Mouse (Mus musculus) MEL (cell line): ENCODE measurements around the gene Cemip2. TPM values are rescaled to one million over a fixed set of nuclear protein-coding genes. Genes with fewer than 3 reads are reported as not detected.

ENCODE experiments used
- DNase-seq: peaks from one replicate; pipeline ENCODE4 v3.0.0; 2011; ENCODE audit warnings: low read depth, low spot score
- H3K27ac ChIP-seq: 2 replicates; pipeline ENCODE4 v1.5.1; 2012; ENCODE audit warnings: low read depth, mild to moderate bottlenecking, control low read depth, low read length, moderate library complexity; ENCODE audit not compliant: control insufficient read depth
- H3K27me3 ChIP-seq, 2 experiments: fragments of 150-350 bp in 1 of 2; sonication (generic) in 1 of 2; 2 replicates each; pipeline ENCODE4 v1.6.1; 2012; ENCODE audit warnings: low read length in 2 of 2, mild to moderate bottlenecking in 2 of 2, improper control_type of control experiment in 1 of 2, moderate library complexity in 1 of 2; ENCODE audit not compliant: insufficient read depth in 2 of 2, control insufficient read depth in 1 of 2
- H3K36me3 ChIP-seq, 2 experiments: 2 replicates each; pipeline ENCODE4 v1.6.1; 2012 to 2014; ENCODE audit warnings: low read length in 2 of 2, improper control_type of control experiment in 1 of 2, inconsistent platforms in 1 of 2, mild to moderate bottlenecking in 1 of 2; ENCODE audit not compliant: insufficient read depth in 2 of 2, control insufficient read depth in 1 of 2
- H3K4me1 ChIP-seq, 2 experiments: fragments of 150-350 bp in 1 of 2; sonication (generic) in 1 of 2; 2 replicates each; pipeline ENCODE4 v1.6.1; 2012; ENCODE audit warnings: low read length in 2 of 2, improper control_type of control experiment in 1 of 2, mild to moderate bottlenecking in 1 of 2; ENCODE audit not compliant: insufficient read depth in 2 of 2, control insufficient read depth in 1 of 2
- H3K4me3 ChIP-seq, 2 experiments: fragments of 150-350 bp in 1 of 2; sonication (generic) in 1 of 2; 2 replicates each; pipeline ENCODE4 v1.5.1; 2012; ENCODE audit warnings: low read depth in 2 of 2, low read length in 2 of 2, mild to moderate bottlenecking in 2 of 2, moderate library complexity in 2 of 2, control low read depth in 1 of 2, improper control_type of control experiment in 1 of 2; ENCODE audit not compliant: control insufficient read depth in 1 of 2, insufficient read depth in 1 of 2
- H3K79me2 ChIP-seq: 2 replicates; pipeline ENCODE4 v1.6.1; 2012; ENCODE audit warnings: mild to moderate bottlenecking, low read length, moderate library complexity; ENCODE audit not compliant: control insufficient read depth, poor library complexity, insufficient read depth
- H3K9ac ChIP-seq: 2 replicates; pipeline ENCODE4 v1.6.1; 2012; ENCODE audit warnings: low read depth, mild to moderate bottlenecking, control low read depth, low read length, moderate library complexity; ENCODE audit not compliant: control insufficient read depth, poor library complexity, severe bottlenecking
- H3K9me3 ChIP-seq: fragments of 150-350 bp; sonication (generic); replicated peaks from 2 replicates; pipeline ENCODE4 v1.6.1; 2012; ENCODE audit warnings: mild to moderate bottlenecking, low read length, improper control_type of control experiment, moderate library complexity; ENCODE audit not compliant: insufficient read depth
- BHLHE40 ChIP-seq: IDR thresholded peaks from 2 replicates; pipeline ENCODE4 v1.6.1; 2012; ENCODE audit warnings: low read depth, mild to moderate bottlenecking, inconsistent platforms, low read length, improper control_type of control experiment, borderline replicate concordance
- CHD1 ChIP-seq: IDR thresholded peaks from 2 replicates; pipeline ENCODE4 v1.6.1; 2012; ENCODE audit warnings: low read depth, mild to moderate bottlenecking, inconsistent platforms, low read length, improper control_type of control experiment
- CHD2 ChIP-seq: IDR thresholded peaks from 2 replicates; pipeline ENCODE4 v1.6.1; 2011; ENCODE audit warnings: low read length, improper control_type of control experiment
- EP300 ChIP-seq, 2 experiments: IDR thresholded peaks; 2 replicates each; pipeline ENCODE4 v1.6.1; 2011; ENCODE audit warnings: improper control_type of control experiment in 2 of 2, low read length in 2 of 2, low read depth in 1 of 2, mild to moderate bottlenecking in 1 of 2
- ETS1 ChIP-seq: IDR thresholded peaks from 2 replicates; pipeline ENCODE4 v1.6.1; 2012; ENCODE audit warnings: low read depth, mild to moderate bottlenecking, inconsistent platforms, low read length, improper control_type of control experiment, moderate library complexity
- GABPA ChIP-seq: IDR thresholded peaks from 2 replicates; pipeline ENCODE4 v1.6.1; 2012; ENCODE audit warnings: low read depth, mild to moderate bottlenecking, inconsistent platforms, low read length, improper control_type of control experiment, moderate library complexity
- GATA1 ChIP-seq: IDR thresholded peaks from 2 replicates; pipeline ENCODE4 v1.6.1; 2011; ENCODE audit warnings: low read depth, low read length, improper control_type of control experiment
- KAT2A ChIP-seq: conservative IDR thresholded peaks from 2 replicates; pipeline ENCODE4 v1.6.1; 2012; ENCODE audit warnings: low read depth, low read length, improper control_type of control experiment, inconsistent platforms
- MAFK ChIP-seq: IDR thresholded peaks from 2 replicates; pipeline ENCODE4 v1.6.1; 2011; ENCODE audit warnings: low read depth, mild to moderate bottlenecking, low read length, improper control_type of control experiment, borderline replicate concordance
- MAX ChIP-seq: IDR thresholded peaks from 2 replicates; pipeline ENCODE4 v1.6.1; 2011; ENCODE audit warnings: low read length, improper control_type of control experiment
- MEF2A ChIP-seq: IDR thresholded peaks from 2 replicates; pipeline ENCODE4 v1.6.1; 2014; ENCODE audit warnings: low read depth, mild to moderate bottlenecking, inconsistent platforms, low read length, improper control_type of control experiment; ENCODE audit not compliant: poor library complexity, insufficient replicate concordance, severe bottlenecking; ENCODE audit errors: extremely low read depth
- MXI1 ChIP-seq: IDR thresholded peaks from 2 replicates; pipeline ENCODE4 v1.6.1; 2011; ENCODE audit warnings: mild to moderate bottlenecking, low read depth, low read length, improper control_type of control experiment
- MYB ChIP-seq: IDR thresholded peaks from 2 replicates; pipeline ENCODE4 v1.6.1; 2011; ENCODE audit warnings: mild to moderate bottlenecking, low read depth, low read length, improper control_type of control experiment
- MYC ChIP-seq: IDR thresholded peaks from 2 replicates; pipeline ENCODE4 v1.6.1; 2011; ENCODE audit warnings: low read depth, mild to moderate bottlenecking, low read length, improper control_type of control experiment, moderate library complexity
- NRF1 ChIP-seq: IDR thresholded peaks from 2 replicates; pipeline ENCODE4 v1.6.1; 2014; ENCODE audit warnings: low read depth, mild to moderate bottlenecking, inconsistent platforms, low read length, improper control_type of control experiment, moderate library complexity; ENCODE audit not compliant: poor library complexity, insufficient read depth, severe bottlenecking
- POLR2A ChIP-seq, 2 experiments: IDR thresholded peaks; 2 replicates each; pipeline ENCODE4 v1.6.1; 2011 to 2012; ENCODE audit warnings: low read length in 2 of 2, mild to moderate bottlenecking in 2 of 2, control low read depth in 1 of 2, improper control_type of control experiment in 1 of 2, low read depth in 1 of 2, moderate library complexity in 1 of 2; ENCODE audit not compliant: control insufficient read depth in 1 of 2, insufficient read depth in 1 of 2, poor library complexity in 1 of 2
- RAD21 ChIP-seq: IDR thresholded peaks from 2 replicates; pipeline ENCODE4 v1.6.1; 2011; ENCODE audit warnings: mild to moderate bottlenecking, low read depth, low read length, improper control_type of control experiment
- RCOR1 ChIP-seq: IDR thresholded peaks from 2 replicates; pipeline ENCODE4 v1.6.1; 2012; ENCODE audit warnings: low read depth, mild to moderate bottlenecking, inconsistent platforms, low read length, improper control_type of control experiment
- SIN3A ChIP-seq: IDR thresholded peaks from 2 replicates; pipeline ENCODE4 v1.6.1; 2012; ENCODE audit warnings: low read length, improper control_type of control experiment, inconsistent platforms
- TAL1 ChIP-seq: IDR thresholded peaks from 2 replicates; pipeline ENCODE4 v1.6.1; 2012; ENCODE audit warnings: mild to moderate bottlenecking, inconsistent platforms, low read length, moderate library complexity, mixed read lengths
- TBP ChIP-seq: IDR thresholded peaks from 2 replicates; pipeline ENCODE4 v1.8.0; 2011; ENCODE audit warnings: low read depth, low read length, improper control_type of control experiment
- TCF12 ChIP-seq: IDR thresholded peaks from 2 replicates; pipeline ENCODE4 v1.6.1; 2014; ENCODE audit warnings: low read depth, mild to moderate bottlenecking, inconsistent platforms, low read length, improper control_type of control experiment, moderate library complexity
- USF1 ChIP-seq: IDR thresholded peaks from 2 replicates; pipeline ENCODE4 v1.6.1; 2014; ENCODE audit warnings: low read depth, mild to moderate bottlenecking, inconsistent platforms, low read length, improper control_type of control experiment, moderate library complexity
- ZKSCAN1 ChIP-seq: IDR thresholded peaks from 2 replicates; pipeline ENCODE4 v1.6.1; 2012; ENCODE audit warnings: low read depth, mild to moderate bottlenecking, inconsistent platforms, low read length, improper control_type of control experiment, moderate library complexity
- ZMIZ1 ChIP-seq: IDR thresholded peaks from 2 replicates; pipeline ENCODE4 v1.6.1; 2012; ENCODE audit warnings: low read depth, mild to moderate bottlenecking, inconsistent platforms, low read length, improper control_type of control experiment, moderate library complexity
- polyA plus RNA-seq, 2 experiments: library from polyadenylated mRNA; stranded (reverse) in 1 of 2; unstranded in 1 of 2; fragments of >175 nt in 1 of 2; fragments of >200 nt in 1 of 2; gene quantifications; 2 replicates each; pipeline versions ENCODE4 v1.2.1 to v1.2.4; 2012; ENCODE audit warnings: low replicate concordance in 2 of 2, low read depth in 1 of 2; ENCODE audit not compliant: insufficient read length in 2 of 2, insufficient read depth in 1 of 2, missing spikeins in 1 of 2
- total RNA-seq: library from RNA; depleted of rRNA; stranded (reverse); fragments of 300-350 nt; gene quantifications from 2 replicates; pipeline ENCODE4 v1.2.3, GENCODE M21; 2012

The Cemip2 gene
- total and polyA plus RNA-seq, 3 experiments: 5.0 to 5.9 TPM; not detected in 1

- peaks cover 0 to 5% of the 10 kb centered on the region in 2 experiments; a peak in 1 of 4 replicates for H3K4me1 ChIP-seq
- no peak overlapping the region for H3K4me3 ChIP-seq
- H3K27ac ChIP-seq: no peak overlapping the region
- H3K36me3 ChIP-seq: peaks cover 0 to 4% of the 10 kb centered on the region in 2 experiments; a peak in 1 of 4 replicates
- H3K27me3 ChIP-seq: no peaks in the 10 kb centered on the region
- peaks cover 3% of the 10 kb centered on the region for H3K79me2 ChIP-seq
- no peak overlapping the region for H3K9ac ChIP-seq
- no peak for DNase-seq
- H3K9me3 ChIP-seq: no peaks in the 10 kb centered on the region
- no peak for TF ChIP-seq MAFK
- TF ChIP-seq USF1: no peak
- TF ChIP-seq BHLHE40: no peak
- TF ChIP-seq CHD2: no peak
- no peak for TF ChIP-seq RAD21
- no peak for TF ChIP-seq TCF12
- no peak for TF ChIP-seq MAX
- TF ChIP-seq GATA1: no peak
- TF ChIP-seq NRF1: no peak
- TF ChIP-seq MEF2A: no peak
- TF ChIP-seq SIN3A: no peak
- no peak for TF ChIP-seq KAT2A
- no peak for TF ChIP-seq CHD1
- no peak for TF ChIP-seq MXI1
- TF ChIP-seq ZMIZ1: no peak
- TF ChIP-seq, all 39 proteins: peak for 0
Measured at GRCm38 (mm10) chr19:21780663-21781062, 2.5 kb downstream of the Cemip2 start.

GRCm38 (mm10) chr19:21781066-21781786 lies 3.1 kb downstream of the Cemip2 start:
- peaks cover 3% of the 10 kb centered on the region for H3K79me2 ChIP-seq
- TF ChIP-seq SIN3A: no peak
- no peak for TF ChIP-seq MYC
- no peak for TF ChIP-seq BHLHE40
- TF ChIP-seq GATA1: no peak
- no peak for TF ChIP-seq RCOR1
- TF ChIP-seq TAL1: no peak
- TF ChIP-seq TBP: no peak
- no peak for TF ChIP-seq MAFK
- TF ChIP-seq GABPA: no peak
- no peak for TF ChIP-seq MEF2A
- TF ChIP-seq ZKSCAN1: no peak
- TF ChIP-seq ETS1: no peak
- no peak for TF ChIP-seq MYB
- no peak for TF ChIP-seq EP300 (IDR thresholded peaks at IDR 0.05; ENCODE audit: low read depth in 1 of 2, low read length in 2 of 2)
- TF ChIP-seq TCF12: no peak
- TF ChIP-seq POLR2A (IDR thresholded peaks at IDR 0.05; ENCODE audit: control insufficient read depth in 1 of 2, insufficient read depth in 1 of 2, low read depth in 1 of 2, low read length in 2 of 2, poor library complexity in 1 of 2): no peak
- TF ChIP-seq MAX: no peak
- H3K27me3 ChIP-seq: no peaks in the 10 kb centered on the region
- no peak overlapping the region for H3K27ac ChIP-seq
- H3K4me3 ChIP-seq: no peak overlapping the region
- H3K9me3 ChIP-seq: no peaks in the 10 kb centered on the region
- peaks cover 0 to 5% of the 10 kb centered on the region in 2 experiments; a peak in 1 of 4 replicates for H3K4me1 ChIP-seq
- H3K36me3 ChIP-seq: peaks cover 0 to 4% of the 10 kb centered on the region in 2 experiments; a peak in 1 of 4 replicates
- H3K9ac ChIP-seq: no peak overlapping the region
- no peak for DNase-seq
